Mouse (Mus musculus): ENCODE data around the gene Ppp1r36.
"Not testable (repeated sequence)": the region's sequence is repeated elsewhere in the genome, so short reads cannot be mapped to it uniquely, and the experiment has no call there.

Ppp1r36 gene

DNA sequence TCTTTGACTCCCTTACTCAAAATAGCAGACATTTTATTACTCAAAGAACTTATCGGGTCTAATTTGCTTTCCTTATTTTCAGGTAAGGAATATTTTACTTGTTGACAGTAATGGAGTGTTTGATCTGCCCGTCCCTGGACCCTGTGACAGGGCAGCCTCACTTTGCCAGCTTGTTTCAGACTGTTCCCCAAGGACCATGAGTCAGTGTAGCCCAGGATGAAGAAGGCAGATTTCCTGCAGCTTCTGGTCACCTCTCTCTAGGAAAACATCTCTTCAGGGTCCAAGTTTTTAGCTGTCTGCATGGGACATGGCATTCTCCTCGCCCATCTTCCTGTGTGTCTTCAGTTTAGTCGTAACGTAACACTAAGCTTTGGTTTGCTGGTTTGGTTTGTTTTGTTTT is 20.1 kb upstream of the Ppp1r36 start:
- no peak for DNase-seq (ENCODE audit: low read depth)

DNA sequence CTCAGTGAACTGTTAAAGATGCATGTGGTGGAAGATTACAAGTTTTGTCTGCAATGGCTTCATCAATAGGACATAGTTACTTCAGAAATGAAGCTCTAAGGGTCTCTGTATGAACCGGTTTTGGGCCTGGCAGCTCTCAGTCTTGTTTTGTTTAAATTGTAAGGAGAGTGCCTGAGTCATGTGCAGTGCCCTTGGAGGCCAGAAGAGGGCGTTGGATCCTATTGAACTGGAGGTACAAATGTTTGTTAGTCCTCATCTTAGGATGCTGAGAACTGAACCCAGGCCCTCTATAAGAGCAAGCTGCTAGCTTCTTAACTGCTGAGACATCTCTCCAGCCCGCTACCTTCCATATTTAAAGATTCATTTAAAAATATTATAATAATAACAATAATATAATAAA is 15.7 kb upstream of the Ppp1r36 start:
- peak; percentile 39 for DNase-seq (ENCODE audit: low read depth)

GRCm38 (mm10) chr12:76402991-76403885 is 14.1 kb upstream of the Ppp1r36 start:
- no peak for DNase-seq (ENCODE audit: low read depth)

DNA sequence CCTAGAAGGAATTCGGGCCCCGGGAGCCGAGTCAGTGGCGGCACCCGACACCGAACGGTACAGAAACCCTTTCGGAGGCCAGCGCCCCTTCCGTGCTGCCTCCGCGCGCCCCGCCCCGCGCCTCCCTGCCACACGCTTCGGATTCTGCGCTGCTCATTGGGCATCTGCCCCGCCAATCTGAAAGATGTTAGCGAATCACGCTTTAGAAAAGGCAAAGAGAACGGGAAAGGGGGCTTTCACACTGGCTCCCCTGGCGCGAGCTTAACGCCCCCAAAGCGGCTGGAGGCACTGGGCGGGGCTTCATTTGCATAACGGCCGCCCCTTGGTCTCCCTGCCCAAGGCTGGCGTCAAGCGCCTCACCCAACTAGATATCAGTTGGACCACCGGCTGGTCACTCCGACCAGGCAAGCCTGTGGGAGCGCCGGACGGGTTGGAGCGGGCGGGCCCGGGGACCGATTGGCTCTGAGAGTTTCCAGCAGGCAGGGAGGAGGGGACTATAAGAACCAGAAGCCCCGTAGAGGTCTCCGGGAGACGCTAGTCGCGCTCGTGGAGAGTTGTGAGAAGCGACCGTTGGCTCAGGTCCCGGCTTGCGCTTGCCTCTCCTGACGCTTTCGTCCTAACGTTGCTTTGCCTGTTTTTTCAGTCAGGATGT is 13.3 kb upstream of the Ppp1r36 start, which contains the start of gene Hspa2:
Gene Hspa2, plus strand, starts transcription at position 291 of the 652 bp plus-strand sequence.
- DNase-seq (ENCODE audit: low read depth), result peak; percentile 100

DNA sequence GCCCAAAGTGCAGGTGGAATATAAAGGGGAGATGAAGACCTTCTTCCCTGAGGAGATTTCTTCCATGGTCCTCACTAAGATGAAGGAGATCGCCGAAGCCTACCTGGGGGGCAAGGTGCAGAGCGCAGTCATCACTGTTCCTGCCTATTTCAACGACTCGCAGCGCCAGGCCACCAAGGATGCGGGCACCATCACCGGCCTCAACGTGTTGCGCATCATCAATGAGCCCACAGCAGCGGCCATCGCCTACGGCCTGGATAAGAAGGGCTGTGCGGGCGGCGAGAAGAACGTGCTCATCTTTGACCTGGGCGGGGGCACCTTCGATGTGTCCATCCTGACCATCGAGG is 12.5 kb upstream of the Ppp1r36 start:
- no peak for DNase-seq (ENCODE audit: low read depth)

DNA sequence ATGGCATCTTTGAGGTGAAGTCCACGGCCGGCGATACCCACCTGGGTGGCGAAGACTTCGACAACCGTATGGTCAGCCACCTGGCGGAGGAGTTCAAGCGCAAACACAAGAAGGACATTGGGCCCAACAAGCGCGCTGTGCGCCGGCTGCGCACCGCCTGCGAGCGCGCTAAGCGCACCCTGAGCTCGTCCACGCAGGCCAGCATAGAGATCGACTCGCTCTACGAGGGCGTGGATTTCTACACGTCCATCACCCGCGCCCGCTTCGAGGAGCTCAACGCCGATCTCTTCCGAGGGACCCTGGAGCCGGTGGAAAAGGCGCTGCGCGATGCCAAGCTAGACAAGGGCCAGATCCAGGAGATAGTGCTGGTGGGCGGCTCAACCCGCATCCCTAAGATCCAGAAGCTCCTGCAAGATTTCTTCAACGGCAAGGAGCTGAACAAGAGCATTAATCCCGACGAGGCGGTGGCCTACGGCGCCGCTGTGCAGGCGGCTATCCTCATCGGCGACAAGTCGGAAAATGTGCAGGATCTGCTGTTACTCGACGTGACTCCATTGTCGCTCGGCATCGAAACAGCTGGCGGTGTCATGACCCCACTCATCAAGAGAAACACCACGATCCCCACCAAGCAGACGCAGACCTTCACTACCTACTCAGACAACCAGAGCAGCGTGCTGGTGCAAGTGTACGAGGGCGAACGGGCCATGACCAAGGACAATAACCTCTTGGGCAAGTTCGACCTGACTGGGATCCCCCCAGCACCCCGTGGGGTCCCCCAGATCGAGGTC is 12.0 kb upstream of the Ppp1r36 start:
- no peak for DNase-seq (ENCODE audit: low read depth)

- no peak for DNase-seq (ENCODE audit: low read depth)
Observed at GRCm38 (mm10) chr12:76405971-76406370, 11.4 kb upstream of the Ppp1r36 start.

DNA sequence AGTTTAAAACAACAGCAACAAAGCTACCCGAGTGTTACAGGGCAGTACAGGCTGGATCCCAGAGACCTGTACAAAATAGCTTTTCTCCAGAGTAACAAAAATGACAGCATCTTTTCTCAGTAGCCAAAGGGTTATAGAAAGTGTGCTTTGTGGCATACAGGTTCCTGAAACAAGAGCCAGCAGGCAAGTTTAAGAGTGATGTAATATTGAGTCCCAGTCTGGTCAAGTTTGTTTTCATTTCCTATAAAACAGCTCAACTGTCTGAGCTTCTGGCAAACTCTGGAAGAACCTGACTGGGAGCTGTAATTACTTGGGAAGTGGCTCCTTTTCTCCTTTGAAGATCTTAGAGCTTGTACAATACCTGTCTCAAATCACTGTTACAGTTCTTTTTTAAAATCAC is 10.2 kb upstream of the Ppp1r36 start:
- DNase-seq (ENCODE audit: low read depth), result peak; percentile 13

GRCm38 (mm10) chr12:76409166-76409565 is 8.2 kb upstream of the Ppp1r36 start:
- no peak for DNase-seq (ENCODE audit: low read depth)

DNA sequence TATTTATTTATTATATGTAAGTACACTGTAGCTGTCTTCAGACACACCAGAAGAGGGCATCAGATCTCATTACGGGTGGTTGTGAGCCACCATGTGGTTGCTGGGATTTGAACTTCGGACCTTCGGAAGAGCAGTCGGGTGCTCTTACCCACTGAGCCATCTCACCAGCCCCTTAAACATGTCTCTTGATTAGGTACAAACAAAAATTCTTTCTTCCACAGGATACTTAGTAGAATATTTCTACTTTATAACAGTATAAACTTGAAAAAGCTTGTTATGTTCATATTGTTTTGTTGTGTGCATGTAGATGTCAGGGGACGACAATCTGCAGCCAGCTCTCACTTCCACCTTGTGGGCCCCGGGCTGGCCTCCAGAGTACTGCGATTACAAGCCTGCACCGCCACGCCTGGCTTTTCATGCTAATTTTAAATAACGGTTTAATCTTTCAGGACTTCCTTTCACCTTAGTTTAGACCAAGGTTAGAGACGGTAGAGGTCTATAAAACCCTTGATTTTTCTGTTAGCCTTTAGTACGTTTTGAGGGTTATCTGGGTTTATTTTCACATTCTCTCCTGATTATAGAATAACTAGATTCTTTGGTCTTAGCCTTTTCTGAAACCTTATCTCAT is 1.8 kb upstream of the Ppp1r36 start:
- DNase-seq (ENCODE audit: low read depth), result no peak

GRCm38 (mm10) chr12:76418346-76418745 is 1.0 kb downstream of the Ppp1r36 start:
- no peak for DNase-seq (ENCODE audit: low read depth)

DNA sequence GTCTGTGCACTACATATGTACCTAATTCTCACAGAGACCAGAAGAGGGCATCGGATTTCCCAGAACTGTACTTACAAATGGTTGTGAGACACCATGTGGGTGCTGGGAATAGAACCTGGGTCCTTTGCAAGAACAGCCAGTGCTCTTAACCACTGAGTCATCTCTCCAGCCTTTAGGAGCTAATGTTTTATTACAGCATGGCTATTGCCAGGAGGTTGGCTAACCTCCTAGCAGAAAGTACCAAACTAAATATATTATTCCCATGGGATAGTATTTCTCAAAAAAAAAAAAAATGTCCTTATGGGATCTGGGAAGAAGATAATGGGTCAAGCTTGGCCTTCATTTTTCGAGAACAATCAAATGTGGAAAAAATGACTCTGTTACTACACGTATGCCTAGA is 7.9 kb downstream of the Ppp1r36 start:
- DNase-seq (ENCODE audit: low read depth), result no peak

DNA sequence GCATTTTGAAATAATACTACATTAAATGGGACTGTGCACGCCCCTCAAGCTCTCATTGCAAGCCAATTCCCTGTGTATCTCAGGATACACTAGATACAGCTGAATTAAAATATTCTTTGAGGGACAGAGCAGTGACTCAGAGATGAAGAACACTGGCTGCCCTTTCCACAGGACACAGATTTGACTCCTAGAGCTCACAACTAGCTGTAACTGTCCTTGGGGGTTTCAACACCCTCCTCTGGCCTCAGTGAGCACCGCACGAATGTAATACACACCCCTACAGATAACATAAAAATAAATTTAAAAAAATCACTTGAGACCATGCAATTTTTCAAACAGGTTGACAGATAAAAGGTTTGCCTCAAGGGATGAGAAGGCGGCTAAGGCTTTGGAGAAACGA is 10.2 kb downstream of the Ppp1r36 start:
- no peak for DNase-seq (ENCODE audit: low read depth)

- DNase-seq (ENCODE audit: low read depth), result no peak
Observed at GRCm38 (mm10) chr12:76430879-76431406, 13.6 kb downstream of the Ppp1r36 start.

- peak; percentile 31 for DNase-seq (ENCODE audit: low read depth)
Observed at GRCm38 (mm10) chr12:76431431-76431830, 14.1 kb downstream of the Ppp1r36 start.

DNA sequence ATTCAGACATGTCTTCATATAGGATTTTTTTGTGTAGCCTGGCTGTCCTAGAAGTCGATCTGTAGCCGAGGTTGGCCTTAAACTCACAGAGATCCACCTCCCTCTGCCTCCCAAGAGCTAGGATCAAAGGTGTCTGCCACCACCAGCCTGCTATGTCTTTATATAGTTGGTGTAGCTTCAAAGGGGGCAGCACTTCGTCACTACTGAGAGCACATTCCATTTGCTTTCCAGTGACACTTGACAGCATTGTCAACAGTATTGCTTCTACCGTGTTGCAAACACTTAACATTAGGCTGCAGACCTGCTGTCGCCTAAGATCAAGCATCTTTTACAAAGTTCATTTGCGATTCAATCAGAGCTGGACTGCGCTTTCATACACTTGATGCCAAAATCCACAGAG is 16.8 kb downstream of the Ppp1r36 start:
- DNase-seq (ENCODE audit: low read depth), result no peak

DNA sequence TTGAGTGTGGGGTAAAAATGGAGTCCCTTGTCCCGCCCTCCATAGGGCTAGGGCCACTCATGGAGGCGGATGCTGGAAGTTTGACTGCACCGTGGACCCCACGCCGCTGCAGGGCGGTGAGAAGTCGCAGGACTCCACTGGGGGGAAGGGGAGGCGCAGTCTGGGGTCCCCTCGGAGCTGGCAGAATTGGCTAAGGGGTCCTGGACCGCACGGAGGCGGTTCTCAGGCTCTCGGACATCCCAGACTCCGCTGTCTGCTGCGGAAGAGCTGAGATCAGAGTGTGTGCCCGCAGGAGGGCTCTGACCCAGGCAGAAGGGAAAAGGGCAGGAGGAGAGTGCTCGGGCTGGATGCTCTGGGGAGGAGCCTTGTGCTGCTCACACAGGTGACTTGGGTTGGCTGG is 17.7 kb downstream of the Ppp1r36 start:
- DNase-seq (ENCODE audit: low read depth), result no peak

- no peak for DNase-seq (ENCODE audit: low read depth)
Observed at GRCm38 (mm10) chr12:76435549-76435948, 18.2 kb downstream of the Ppp1r36 start.

DNA sequence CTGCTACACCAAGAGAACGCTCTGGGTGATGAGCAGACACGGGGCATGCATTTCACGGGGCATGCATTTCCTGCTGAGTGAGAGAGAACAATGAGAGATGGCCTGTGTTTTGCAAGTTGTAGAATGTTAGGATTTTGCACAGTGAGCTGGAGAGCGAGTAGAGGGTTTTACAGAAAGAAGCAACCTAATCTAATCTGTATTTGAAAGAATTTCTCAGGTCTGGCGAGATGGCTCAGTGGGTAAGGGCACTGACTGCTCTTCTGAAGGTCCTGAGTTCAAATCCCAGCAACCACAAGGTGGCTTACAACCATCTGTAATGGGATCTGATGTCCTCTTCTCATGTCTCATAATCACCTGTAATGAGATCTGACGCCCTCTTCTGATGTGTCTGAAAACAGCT is 26.1 kb downstream of the Ppp1r36 start:
- DNase-seq (ENCODE audit: low read depth), result not testable (repeated sequence)

- DNase-seq (ENCODE audit: low read depth), result no peak
Observed at GRCm38 (mm10) chr12:76444359-76444772, 27.0 kb downstream of the Ppp1r36 start.

GRCm38 (mm10) chr12:76444862-76445261 is 27.5 kb downstream of the Ppp1r36 start:
- no peak for DNase-seq (ENCODE audit: low read depth)

DNA sequence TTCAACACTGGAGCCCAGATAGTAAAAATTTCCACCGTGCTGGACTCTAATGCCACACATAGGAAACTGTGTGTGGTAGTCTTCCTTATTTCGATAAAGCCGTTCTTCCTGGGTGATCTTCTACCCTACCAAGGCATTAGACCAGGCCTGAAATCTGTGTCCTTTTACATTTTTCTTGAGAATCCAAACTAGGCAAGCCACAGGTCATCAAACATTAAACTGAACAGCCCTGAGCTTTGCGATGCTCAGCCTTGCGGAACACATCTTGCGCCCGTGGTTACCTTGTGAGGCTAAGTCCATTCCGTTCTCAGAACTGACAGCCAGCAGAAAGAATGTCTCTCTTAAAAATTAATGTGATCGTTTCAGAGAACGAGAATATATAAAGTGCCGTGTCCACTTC is 28.9 kb downstream of the Ppp1r36 start:
- no peak for DNase-seq (ENCODE audit: low read depth)
